Mouse (Mus musculus): Measurements from ENCODE around the gene Gm13889. TPM values are rescaled to one million over a fixed set of nuclear protein-coding genes. Genes with fewer than 3 reads are reported as not detected.

Gm13889 gene
- polyA plus RNA-seq, 1 experiment from 2014 or later, result 12.8 TPM

GRCm38 (mm10) chr2:93913552-93913951, 43.4 kb downstream of the Gm13889 start:
- Histone ChIP-seq H3K4me1 (ENCODE audit: control insufficient read depth, insufficient read depth, low read length) (0 out of 2 replicates have a peak, but pooled peaks cover under 1% of the 10 kb centered on the region), H3K4me2 (ENCODE audit: low read depth, low read length) (no peak overlapping the region), H3K36me3 (ENCODE audit: control insufficient read depth, insufficient read depth, low read length) (no peaks in the 10 kb centered on the region), H3K4me3 (ENCODE audit: low read depth, low read length) (no peak overlapping the region), H3K9me3 (ENCODE audit: control insufficient read depth, low read length) (no peaks in the 10 kb centered on the region), H3K27me3 (ENCODE audit: control insufficient read depth, insufficient read depth, low read length) (no peaks in the 10 kb centered on the region), H3K27ac (ENCODE audit: low read depth, low read length) (no peak overlapping the region), H3K9ac (replicated peaks; ENCODE audit: low read depth, low read length) (no peak overlapping the region)
- 91% methylated on average over 2 of the region's 2 CpGs for WGBS
- no peak for ATAC-seq (ENCODE audit: low read depth)

GRCm38 (mm10) chr2:93911942-93912341, 45.1 kb downstream of the Gm13889 start:
- Histone ChIP-seq H3K9ac (replicated peaks; ENCODE audit: low read depth, low read length) (no peak overlapping the region), H3K36me3 (ENCODE audit: control insufficient read depth, insufficient read depth, low read length) (no peaks in the 10 kb centered on the region), H3K4me2 (ENCODE audit: low read depth, low read length) (no peak overlapping the region), H3K27ac (ENCODE audit: low read depth, low read length) (no peak overlapping the region), H3K4me3 (ENCODE audit: low read depth, low read length) (no peak overlapping the region), H3K4me1 (ENCODE audit: control insufficient read depth, insufficient read depth, low read length) (peaks cover 14% of the 10 kb centered on the region), H3K27me3 (ENCODE audit: control insufficient read depth, insufficient read depth, low read length) (no peaks in the 10 kb centered on the region), H3K9me3 (ENCODE audit: control insufficient read depth, low read length) (no peaks in the 10 kb centered on the region)
- WGBS, result 83% methylated on average over 10 of the region's 10 CpGs
- no peak for ATAC-seq (ENCODE audit: low read depth)

GRCm38 (mm10) chr2:93909716-93910115, 47.3 kb downstream of the Gm13889 start:
- WGBS, result 74% methylated on average over 5 of the region's 5 CpGs
- no peak for ATAC-seq (ENCODE audit: low read depth)
- Histone ChIP-seq H3K4me3 (ENCODE audit: low read depth, low read length) (no peak overlapping the region), H3K36me3 (ENCODE audit: control insufficient read depth, insufficient read depth, low read length) (no peaks in the 10 kb centered on the region), H3K9me3 (ENCODE audit: control insufficient read depth, low read length) (no peaks in the 10 kb centered on the region), H3K9ac (replicated peaks; ENCODE audit: low read depth, low read length) (no peak overlapping the region), H3K4me2 (ENCODE audit: low read depth, low read length) (no peak overlapping the region), H3K4me1 (ENCODE audit: control insufficient read depth, insufficient read depth, low read length) (peaks cover 18% of the 10 kb centered on the region), H3K27ac (ENCODE audit: low read depth, low read length) (no peak overlapping the region), H3K27me3 (ENCODE audit: control insufficient read depth, insufficient read depth, low read length) (no peaks in the 10 kb centered on the region)

- no peaks in the 10 kb centered on the region for H3K36me3 ChIP-seq (ENCODE audit: control insufficient read depth, insufficient read depth, low read length)
- no peak overlapping the region for H3K4me3 ChIP-seq (ENCODE audit: low read depth, low read length)
- 54% methylated on average over 9 of the region's 9 CpGs for WGBS
- no peak overlapping the region for H3K4me2 ChIP-seq (ENCODE audit: low read depth, low read length)
- H3K9ac ChIP-seq (replicated peaks; ENCODE audit: low read depth, low read length), result no peak overlapping the region
- H3K9me3 ChIP-seq (ENCODE audit: control insufficient read depth, low read length), result no peaks in the 10 kb centered on the region
- peak; percentile 72 for ATAC-seq (ENCODE audit: low read depth)
- H3K27ac ChIP-seq (ENCODE audit: low read depth, low read length), result peak overlapping the region; percentile 58
- H3K27me3 ChIP-seq (ENCODE audit: control insufficient read depth, insufficient read depth, low read length), result no peaks in the 10 kb centered on the region
- peaks cover 18% of the 10 kb centered on the region for H3K4me1 ChIP-seq (ENCODE audit: control insufficient read depth, insufficient read depth, low read length)
These were observed 49.3 kb downstream of the Gm13889 start for GRCm38 (mm10) chr2:93907519-93908294.

GRCm38 (mm10) chr2:93906316-93906715, 50.7 kb downstream of the Gm13889 start:
- no peak overlapping the region; the same call in 1 of the 2 replicates for H3K27ac ChIP-seq (ENCODE audit: low read depth, low read length)
- peaks cover 18% of the 10 kb centered on the region for H3K4me1 ChIP-seq (ENCODE audit: control insufficient read depth, insufficient read depth, low read length)
- no peak overlapping the region for H3K4me3 ChIP-seq (ENCODE audit: low read depth, low read length)
- no peaks in the 10 kb centered on the region for H3K36me3 ChIP-seq (ENCODE audit: control insufficient read depth, insufficient read depth, low read length)
- H3K4me2 ChIP-seq (ENCODE audit: low read depth, low read length), result no peak overlapping the region
- no peaks in the 10 kb centered on the region for H3K9me3 ChIP-seq (ENCODE audit: control insufficient read depth, low read length)
- no peak for ATAC-seq (ENCODE audit: low read depth)
- no peak overlapping the region for H3K9ac ChIP-seq (replicated peaks; ENCODE audit: low read depth, low read length)
- no peaks in the 10 kb centered on the region for H3K27me3 ChIP-seq (ENCODE audit: control insufficient read depth, insufficient read depth, low read length)
- WGBS, result 53% methylated on average over 4 of the region's 4 CpGs

Other genes with a start within 250 kb of the Gm13889 start
- 64.9 and 77.6 TPM in 2 replicates for gene Ext2, start 134.6 kb downstream of the Gm13889 start, polyA plus RNA-seq (2014; fragmentation: Nextera tagmentation; extraction: Ambion mirVana)
- 5.5 and 6.7 TPM in 2 replicates for gene Accs, start 107.3 kb downstream of the Gm13889 start, polyA plus RNA-seq (2014; fragmentation: Nextera tagmentation; extraction: Ambion mirVana)
- gene Accsl, start 88.0 kb downstream of the Gm13889 start, polyA plus RNA-seq (2014; fragmentation: Nextera tagmentation; extraction: Ambion mirVana), result 0.33 and 0.66 TPM in 2 replicates
- not detected in 2 replicates for gene Gm27027, start 39.2 kb upstream of the Gm13889 start, polyA plus RNA-seq (2014; fragmentation: Nextera tagmentation; extraction: Ambion mirVana)
- gene Alkbh3, start 53.6 kb upstream of the Gm13889 start, polyA plus RNA-seq (2014; fragmentation: Nextera tagmentation; extraction: Ambion mirVana), result 51.4 and 57.5 TPM in 2 replicates
- gene Hsd17b12, start 200.8 kb upstream of the Gm13889 start, polyA plus RNA-seq (2014; fragmentation: Nextera tagmentation; extraction: Ambion mirVana), result 135 and 138 TPM in 2 replicates